Mouse (Mus musculus) myocyte (in vitro differentiated cells): ENCODE measurements around the gene Tuba1c. TPM values are rescaled to one million over a fixed set of nuclear protein-coding genes. Genes with fewer than 3 reads are reported as not detected.
A peak's percentile ranks its signal among the peaks of the same experiment; 100 is the strongest.

Experiments
- H3K27me3 ChIP-seq: one replicate; pipeline ENCODE4 v1.6.1; 2011; ENCODE audit not compliant: control insufficient read depth, insufficient read depth, insufficient read length
- H3K36me3 ChIP-seq: one replicate; pipeline ENCODE4 v1.6.1; 2011; ENCODE audit not compliant: control insufficient read depth, insufficient read depth
- H3K4me2 ChIP-seq: one replicate; pipeline ENCODE4 v1.6.1; 2011; ENCODE audit warnings: low read depth, control low read depth
- H3K4me3 ChIP-seq: one replicate; pipeline ENCODE4 v1.5.1; 2011; ENCODE audit warnings: mild to moderate bottlenecking, control low read depth, moderate library complexity
- H3K79me2 ChIP-seq: one replicate; pipeline ENCODE4 v1.6.1; 2011; ENCODE audit not compliant: control insufficient read depth, insufficient read depth
- H3ac ChIP-seq: one replicate; pipeline ENCODE4 v1.6.1; 2011; ENCODE audit not compliant: control insufficient read depth, insufficient read length
- CEBPB ChIP-seq: IDR thresholded peaks from 2 replicates; pipeline ENCODE4 v1.6.1; 2011; ENCODE audit warnings: mild to moderate bottlenecking, moderate library complexity; ENCODE audit not compliant: poor library complexity, insufficient read depth, severe bottlenecking
- E2F4 ChIP-seq: IDR thresholded peaks from one replicate; pipeline ENCODE4 v1.6.1; 2011; ENCODE audit warnings: mild to moderate bottlenecking, control low read depth, moderate library complexity; ENCODE audit not compliant: insufficient read depth
- MAX ChIP-seq: IDR thresholded peaks from one replicate; pipeline ENCODE4 v1.6.1; 2011; ENCODE audit warnings: low read depth, mild to moderate bottlenecking, control low read depth
- MYOD1 ChIP-seq, 3 experiments: IDR thresholded peaks; one replicate each; pipeline ENCODE4 v1.6.1; 2011; ENCODE audit warnings: control low read depth in 2 of 3, low read depth in 2 of 3, mild to moderate bottlenecking in 2 of 3, moderate library complexity in 1 of 3; ENCODE audit not compliant: insufficient read length in 2 of 3, control insufficient read depth in 1 of 3
- MYOG ChIP-seq, 3 experiments: IDR thresholded peaks; one replicate each; pipeline ENCODE4 v1.6.1; 2011; ENCODE audit warnings: control low read depth in 2 of 3, low read depth in 2 of 3, mild to moderate bottlenecking in 2 of 3; ENCODE audit not compliant: insufficient read length in 2 of 3, control insufficient read depth in 1 of 3, insufficient read depth in 1 of 3
- POLR2A ChIP-seq: IDR thresholded peaks from one replicate; pipeline ENCODE4 v1.6.1; 2011; ENCODE audit warnings: low read depth, mild to moderate bottlenecking, control low read depth, moderate library complexity; ENCODE audit not compliant: insufficient read length
- POLR2AphosphoS2 ChIP-seq: IDR thresholded peaks from one replicate; pipeline ENCODE4 v1.6.1; 2011; ENCODE audit warnings: low read depth, control low read depth; ENCODE audit not compliant: insufficient read length
- REST ChIP-seq: IDR thresholded peaks from one replicate; pipeline ENCODE4 v1.6.1; 2011; ENCODE audit warnings: mild to moderate bottlenecking, control low read depth, moderate library complexity; ENCODE audit not compliant: insufficient read depth, insufficient read length
- SRF ChIP-seq: IDR thresholded peaks from one replicate; pipeline ENCODE4 v1.6.1; 2011; ENCODE audit warnings: low read depth; ENCODE audit not compliant: control insufficient read depth, insufficient read length
- TCF12 ChIP-seq: IDR thresholded peaks from one replicate; pipeline ENCODE4 v1.6.1; 2011; ENCODE audit warnings: mild to moderate bottlenecking, control low read depth; ENCODE audit not compliant: poor library complexity, insufficient read depth, severe bottlenecking
- TCF3 ChIP-seq: IDR thresholded peaks from one replicate; pipeline ENCODE4 v1.6.1; 2011; ENCODE audit warnings: low read depth, control low read depth; ENCODE audit not compliant: insufficient read length
- USF1 ChIP-seq: IDR thresholded peaks from one replicate; pipeline ENCODE4 v1.6.1; 2011; ENCODE audit warnings: low read depth, mild to moderate bottlenecking, control low read depth, moderate library complexity
- polyA plus RNA-seq: library from polyadenylated mRNA; unstranded; fragments of >200 nt; fragmentation: generic; extraction: Trizol; gene quantifications from one replicate; pipeline ENCODE4 v1.2.1, GENCODE M21; 2012; ENCODE audit warnings: missing spikeins

Gene Tuba1c
- polyA plus RNA-seq, 1 experiment, result 462 TPM

DNA sequence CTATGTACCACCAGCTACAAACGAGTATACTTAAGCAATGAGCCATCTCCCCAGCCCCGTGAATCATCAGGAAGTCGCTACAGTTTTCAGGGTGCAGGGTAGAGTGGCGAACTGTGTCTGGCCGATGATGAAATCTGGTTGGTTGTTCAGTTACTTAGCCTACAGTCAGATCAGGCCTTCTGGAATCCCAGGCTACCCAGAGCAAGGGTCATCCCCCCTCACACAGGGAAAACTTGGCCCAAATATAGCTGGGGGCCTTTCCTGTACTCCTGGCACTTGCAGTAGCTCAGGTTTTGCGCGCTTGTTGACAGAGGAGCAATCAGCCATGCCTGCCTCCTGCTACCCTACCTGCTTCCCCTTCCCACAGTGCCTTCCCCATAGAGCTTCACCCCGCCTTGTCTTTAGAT, 12.3 kb upstream of the Tuba1c start:
- H3K4me2 ChIP-seq, result peak overlapping the region; percentile 5
- H3ac ChIP-seq, result no peak overlapping the region
- no peak overlapping the region for H3K4me3 ChIP-seq
- TF ChIP-seq E2F4 (no peak), MYOD1 (IDR thresholded peaks at IDR 0.05; ENCODE audit: control insufficient read depth in 1 of 3, insufficient read length in 2 of 3, low read depth in 2 of 3) (no peak), CEBPB (peak; percentile 78; the same call in 1 of the 2 replicates), USF1 (no peak)
- no peaks in the 10 kb centered on the region for H3K79me2 ChIP-seq
- H3K36me3 ChIP-seq, result no peaks in the 10 kb centered on the region
- H3K27me3 ChIP-seq, result no peaks in the 10 kb centered on the region

DNA sequence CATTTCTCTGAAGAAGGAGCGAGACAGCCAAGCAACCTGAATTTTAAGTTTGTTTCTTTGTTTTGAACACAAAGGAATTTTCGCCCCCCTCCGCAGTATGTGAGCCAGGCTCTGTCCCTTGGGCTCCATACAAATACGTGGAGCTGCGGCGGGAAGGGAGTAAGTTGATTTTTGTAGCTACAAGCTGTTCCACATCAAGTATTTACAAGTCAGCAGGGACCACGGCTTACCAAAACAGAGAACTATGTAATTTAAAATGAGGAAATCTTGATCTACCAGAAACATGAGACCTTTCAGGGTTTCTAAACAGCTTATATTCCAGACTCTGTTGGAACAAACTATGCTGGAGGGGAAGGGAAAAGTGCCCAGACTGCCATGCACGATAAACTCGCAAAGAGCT, 11.7 kb upstream of the Tuba1c start:
- H3K36me3 ChIP-seq, result no peaks in the 10 kb centered on the region
- H3ac ChIP-seq, result no peak overlapping the region
- H3K27me3 ChIP-seq, result no peaks in the 10 kb centered on the region
- no peak overlapping the region for H3K4me3 ChIP-seq
- H3K79me2 ChIP-seq, result no peaks in the 10 kb centered on the region
- TF ChIP-seq POLR2AphosphoS2 (no peak), E2F4 (no peak), REST (no peak), CEBPB (no peak), POLR2A (no peak), MYOD1 (IDR thresholded peaks at IDR 0.05; ENCODE audit: control insufficient read depth in 1 of 3, insufficient read length in 2 of 3, low read depth in 2 of 3) (no peak), USF1 (no peak)
- H3K4me2 ChIP-seq, result no peak overlapping the region

- no peaks in the 10 kb centered on the region for H3K36me3 ChIP-seq
- H3K4me2 ChIP-seq, result no peak overlapping the region
Observed at GRCm38 (mm10) chr15:99018630-99019029, 11.1 kb upstream of the Tuba1c start.

GRCm38 (mm10) chr15:99019436-99019835, 10.3 kb upstream of the Tuba1c start:
- no peaks in the 10 kb centered on the region for H3K79me2 ChIP-seq
- H3K4me2 ChIP-seq, result no peak overlapping the region
- no peaks in the 10 kb centered on the region for H3K36me3 ChIP-seq
- TF ChIP-seq REST (no peak), MYOG (IDR thresholded peaks at IDR 0.05; ENCODE audit: control insufficient read depth in 1 of 3, insufficient read depth in 1 of 3, insufficient read length in 2 of 3, low read depth in 2 of 3) (no peak), E2F4 (no peak), SRF (no peak), MAX (no peak), TCF12 (no peak), POLR2A (no peak), CEBPB (no peak), MYOD1 (IDR thresholded peaks at IDR 0.05; ENCODE audit: control insufficient read depth in 1 of 3, insufficient read length in 2 of 3, low read depth in 2 of 3) (no peak), TCF3 (no peak), USF1 (no peak)
- H3ac ChIP-seq, result no peak overlapping the region
- no peaks in the 10 kb centered on the region for H3K27me3 ChIP-seq
- no peak overlapping the region for H3K4me3 ChIP-seq

More at GRCm38 (mm10) chr15:99018630-99019029, 11.1 kb upstream of the Tuba1c start:
- Histone ChIP-seq H3ac (no peak overlapping the region), H3K79me2 (no peaks in the 10 kb centered on the region), H3K4me3 (no peak overlapping the region), H3K27me3 (no peaks in the 10 kb centered on the region)
- TF ChIP-seq TCF12 (no peak), MYOD1 (IDR thresholded peaks at IDR 0.05; ENCODE audit: control insufficient read depth in 1 of 3, insufficient read length in 2 of 3, low read depth in 2 of 3) (no peak), CEBPB (no peak), REST (no peak), POLR2A (no peak), MAX (no peak), MYOG (IDR thresholded peaks at IDR 0.05; ENCODE audit: control insufficient read depth in 1 of 3, insufficient read depth in 1 of 3, insufficient read length in 2 of 3, low read depth in 2 of 3) (no peak), E2F4 (no peak), SRF (no peak), USF1 (no peak), TCF3 (no peak), POLR2AphosphoS2 (no peak)

GRCm38 (mm10) chr15:99020171-99020570, 9.5 kb upstream of the Tuba1c start:
- Histone ChIP-seq H3ac (no peak overlapping the region), H3K4me2 (no peak overlapping the region), H3K4me3 (no peak overlapping the region), H3K27me3 (no peaks in the 10 kb centered on the region), H3K79me2 (no peaks in the 10 kb centered on the region), H3K36me3 (no peaks in the 10 kb centered on the region)
- TF ChIP-seq POLR2A, result no peak

GRCm38 (mm10) chr15:99021255-99021654, 8.4 kb upstream of the Tuba1c start:
- Histone ChIP-seq H3K4me2 (no peak overlapping the region), H3K79me2 (no peaks in the 10 kb centered on the region), H3K27me3 (no peaks in the 10 kb centered on the region), H3K36me3 (no peaks in the 10 kb centered on the region), H3ac (no peak overlapping the region), H3K4me3 (no peak overlapping the region)
- TF ChIP-seq POLR2A (no peak), TCF12 (no peak), CEBPB (no peak)
